In the genomic region with DNA sequence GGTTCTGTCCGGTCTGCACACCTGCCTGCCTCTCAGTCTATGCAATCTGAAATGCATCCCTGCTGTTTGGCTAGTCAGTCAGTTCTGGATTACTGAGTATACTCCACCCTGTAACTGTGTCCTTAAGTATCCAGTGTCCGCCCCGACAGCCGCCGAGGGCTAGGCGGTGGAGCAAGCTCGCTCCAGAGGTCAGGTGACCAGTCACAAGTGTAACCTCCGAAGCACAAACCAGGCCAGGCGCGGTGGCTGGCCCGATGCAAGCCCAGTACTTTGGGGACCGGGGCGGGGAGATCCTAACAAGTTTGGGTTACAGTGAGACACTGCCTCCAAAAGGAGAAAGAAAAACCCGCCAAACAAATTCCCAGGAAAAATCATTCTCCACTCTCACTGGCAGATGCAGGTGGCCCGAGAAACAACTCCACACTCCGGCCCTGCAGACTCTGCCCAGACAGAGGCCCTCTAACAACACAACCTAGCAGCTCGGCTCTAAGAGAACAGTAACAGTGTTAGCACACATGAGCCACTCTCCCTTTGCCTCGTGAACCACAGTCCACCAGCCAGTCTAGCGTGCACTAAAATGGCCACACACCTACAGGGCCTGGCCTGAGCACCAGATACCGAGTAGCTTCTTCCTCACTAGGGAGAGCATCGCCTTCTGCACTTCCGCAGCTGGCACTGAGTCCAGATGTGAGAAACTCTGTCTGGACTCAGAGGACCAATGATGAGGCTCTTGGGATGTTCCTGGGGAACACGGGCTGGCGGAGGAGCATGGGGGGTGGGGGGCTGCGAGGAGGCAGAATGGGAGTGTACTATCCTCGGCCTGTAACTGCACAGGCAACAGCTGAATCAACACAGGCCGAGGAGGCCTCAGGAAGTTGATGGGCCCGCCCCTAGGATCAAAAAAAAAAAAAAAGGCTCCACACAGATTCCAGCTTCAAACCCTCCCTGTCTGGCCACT, we compare ENCODE assay signal across 8 mouse cellular contexts. TPM values are rescaled to one million over a fixed set of nuclear protein-coding genes. Genes with fewer than 3 reads are reported as not detected.
DNase-seq lines count a peak whose midpoint lies in the region; ATAC-seq and TF ChIP-seq lines count a peak whose summit lies in the region.

No protein-coding gene starts in this region.

- 64% methylated on average over 28 of the region's 28 CpGs for WGBS in hindbrain, embryonic 14.5 days
- 19% methylated on average over 28 of the region's 28 CpGs for WGBS in liver, adult 2 months
- 52% methylated on average over 28 of the region's 28 CpGs for WGBS in neural tube, embryonic 15.5 days

- peak overlapping the region; percentile 70 for H3K27ac ChIP-seq in hindbrain, embryonic 14.5 days
- peak overlapping the region; percentile 53 for H3K27ac ChIP-seq in liver, adult 2 months (replicated peaks; ENCODE audit: insufficient read depth, low read depth, low read length)
- H3K27ac ChIP-seq in neural tube, embryonic 15.5 days (replicated peaks): peak overlapping the region; percentile 92

- no peaks in the 10 kb centered on the region for H3K9me3 ChIP-seq in hindbrain, embryonic 14.5 days (ENCODE audit: control insufficient read depth, low read length)
- H3K9me3 ChIP-seq in neural tube, embryonic 15.5 days (replicated peaks): no peaks in the 10 kb centered on the region

- H3K9ac ChIP-seq in hindbrain, embryonic 14.5 days: no peak overlapping the region
- H3K9ac ChIP-seq in liver, adult 2 months (ENCODE audit: low read depth, low read length): peak overlapping the region; percentile 23
- no peak overlapping the region for H3K9ac ChIP-seq in neural tube, embryonic 15.5 days (replicated peaks)

- no peaks in the 10 kb centered on the region for H3K27me3 ChIP-seq in hindbrain, embryonic 14.5 days (ENCODE audit: control insufficient read depth, insufficient read depth, low read length)
- no peaks in the 10 kb centered on the region for H3K27me3 ChIP-seq in liver, adult 2 months (ENCODE audit: control insufficient read depth, insufficient read depth, low read length)
- H3K27me3 ChIP-seq in neural tube, embryonic 15.5 days (replicated peaks): no peaks in the 10 kb centered on the region

- H3K4me3 ChIP-seq in hindbrain, embryonic 14.5 days (replicated peaks; ENCODE audit: low read length): no peak overlapping the region
- H3K4me3 ChIP-seq in liver, adult 2 months (ENCODE audit: insufficient read depth, low read depth, low read length): no peak overlapping the region
- no peak overlapping the region for H3K4me3 ChIP-seq in neural tube, embryonic 15.5 days (replicated peaks)

- TF ChIP-seq CTCF in liver, adult 2 months (IDR thresholded peaks at IDR 0.05; ENCODE audit: low read depth, low read length): no peak

- peak; percentile 60 for DNase-seq in urinary bladder, postnatal 14 days (ENCODE audit: low spot score)
- no peak for DNase-seq in urinary bladder, adult 2 months (ENCODE audit: low spot score)
- peak; percentile 91 for DNase-seq in gastrocnemius, adult 18-20 months (ENCODE audit: low spot score)
- no peak for DNase-seq in hindbrain, embryonic 14.5 days (ENCODE audit: low spot score)
- DNase-seq in liver, adult 2 months (ENCODE audit: extremely low read depth, low read depth, low spot score): peak; percentile 81
- no peak for DNase-seq in spleen, postnatal 14 days (ENCODE audit: low spot score in 2 of 2)

- TF ChIP-seq POLR2A in liver, adult 2 months (IDR thresholded peaks at IDR 0.05; ENCODE audit: extremely low read depth, insufficient read depth, low read length): no peak

- H3K36me3 ChIP-seq in hindbrain, embryonic 14.5 days (replicated peaks; ENCODE audit: control insufficient read depth, insufficient read depth): no peaks in the 10 kb centered on the region
- H3K36me3 ChIP-seq in liver, adult 2 months (ENCODE audit: control insufficient read depth, insufficient read depth, low read length): no peaks in the 10 kb centered on the region
- H3K36me3 ChIP-seq in neural tube, embryonic 15.5 days: no peaks in the 10 kb centered on the region

- no peak overlapping the region for H3K4me2 ChIP-seq in hindbrain, embryonic 14.5 days (replicated peaks)
- H3K4me2 ChIP-seq in neural tube, embryonic 15.5 days: no peak overlapping the region

- H3K79me2 ChIP-seq in liver, adult 2 months (ENCODE audit: control insufficient read depth, insufficient read depth, low read length): peaks cover 2% of the 10 kb centered on the region; the same call in 1 of the 2 replicates

- ATAC-seq in hindbrain, embryonic 14.5 days (ENCODE audit: low FRiP score): no peak
- no peak for ATAC-seq in neural tube, embryonic 15.5 days (ENCODE audit: low FRiP score)
- no peak for ATAC-seq in erythroid progenitor cell, adult 5-6 weeks (replicated peaks; ENCODE audit: low FRiP score, poor library complexity, severe bottlenecking)

- peaks cover 65% of the 10 kb centered on the region for H3K4me1 ChIP-seq in hindbrain, embryonic 14.5 days (replicated peaks; ENCODE audit: control insufficient read depth, insufficient read depth, low read length)
- H3K4me1 ChIP-seq in liver, adult 2 months (ENCODE audit: control insufficient read depth, insufficient read depth, low read length): peaks cover 56% of the 10 kb centered on the region
- H3K4me1 ChIP-seq in neural tube, embryonic 15.5 days: peaks cover 80% of the 10 kb centered on the region

RNA-seq across cellular contexts. Expression of gene Tpcn1, which starts 25.2 kb away (rescaled TPM):
- 38.6 and 55.0 TPM in 2 replicates for polyA plus RNA-seq in urinary bladder, adult 2 months (2012; rRNA removed)
- total RNA-seq in gastrocnemius, adult 18-20 months (2021): 10 to 100 TPM; 38.9 to 42.9 TPM
- polyA plus RNA-seq in hindbrain, embryonic 14.5 days (2014; fragmentation: Nextera tagmentation; extraction: Ambion mirVana): 13.4 and 15.7 TPM in 2 replicates
- total RNA-seq in liver, adult 2 months (2014; rRNA removed): 7.6 and 11.5 TPM in 2 replicates
- polyA plus RNA-seq in liver, adult 2 months (2012; rRNA removed): 51.9 and 78.1 TPM in 2 replicates
- 20.9 and 21.7 TPM in 2 replicates for polyA plus RNA-seq in neural tube, embryonic 15.5 days (2015; fragmentation: Nextera tagmentation; extraction: Ambion mirVana)
- total RNA-seq in erythroid progenitor cell, adult 5-6 weeks (2015; ENCODE audit: low replicate concordance): 107 and 136 TPM in 2 replicates
- total RNA-seq in erythroid progenitor cell, adult 5-6 weeks (2017; ENCODE audit: low replicate concordance): 57.0 and 72.9 TPM in 2 replicates

RNA-seq across cellular contexts. Expression of gene Iqcd, which starts 25.6 kb away (rescaled TPM):
- 1.6 and 1.8 TPM in 2 replicates for polyA plus RNA-seq in urinary bladder, adult 2 months (2012; rRNA removed)
- not detected for total RNA-seq in gastrocnemius, adult 18-20 months (2021)
- 1.5 and 1.9 TPM in 2 replicates for polyA plus RNA-seq in hindbrain, embryonic 14.5 days (2014; fragmentation: Nextera tagmentation; extraction: Ambion mirVana)
- 0.09 TPM in 1 of 2 replicates, not detected in the other for total RNA-seq in liver, adult 2 months (2014; rRNA removed)
- 0.15 and 0.22 TPM in 2 replicates for polyA plus RNA-seq in liver, adult 2 months (2012; rRNA removed)
- polyA plus RNA-seq in neural tube, embryonic 15.5 days (2015; fragmentation: Nextera tagmentation; extraction: Ambion mirVana): 1.3 and 1.5 TPM in 2 replicates
- 2.5 TPM in 1 of 2 replicates, not detected in the other for total RNA-seq in erythroid progenitor cell, adult 5-6 weeks (2015; ENCODE audit: low replicate concordance)
- total RNA-seq in erythroid progenitor cell, adult 5-6 weeks (2017; ENCODE audit: low replicate concordance): 3.1 and 3.3 TPM in 2 replicates

RNA-seq across cellular contexts. Expression of gene Rita1, which starts 49.2 kb away (rescaled TPM):
- polyA plus RNA-seq in urinary bladder, adult 2 months (2012; rRNA removed): 11.0 and 12.9 TPM in 2 replicates
- 1 to 10 TPM; 7.0 to 7.5 TPM for total RNA-seq in gastrocnemius, adult 18-20 months (2021)
- polyA plus RNA-seq in hindbrain, embryonic 14.5 days (2014; fragmentation: Nextera tagmentation; extraction: Ambion mirVana): 20.1 and 20.6 TPM in 2 replicates
- total RNA-seq in liver, adult 2 months (2014; rRNA removed): 4.4 and 5.9 TPM in 2 replicates
- 9.1 and 10.5 TPM in 2 replicates for polyA plus RNA-seq in liver, adult 2 months (2012; rRNA removed)
- polyA plus RNA-seq in neural tube, embryonic 15.5 days (2015; fragmentation: Nextera tagmentation; extraction: Ambion mirVana): 29.4 and 34.0 TPM in 2 replicates
- total RNA-seq in erythroid progenitor cell, adult 5-6 weeks (2015; ENCODE audit: low replicate concordance): 0.72 TPM in 1 of 2 replicates, not detected in the other
- 3.9 TPM in 1 of 2 replicates, not detected in the other for total RNA-seq in erythroid progenitor cell, adult 5-6 weeks (2017; ENCODE audit: low replicate concordance)

RNA-seq across cellular contexts. Expression of gene Ddx54, which starts 49.3 kb away (rescaled TPM):
- 25.7 and 26.2 TPM in 2 replicates for polyA plus RNA-seq in urinary bladder, adult 2 months (2012; rRNA removed)
- total RNA-seq in gastrocnemius, adult 18-20 months (2021): 10 to 100 TPM; 15.8 to 15.9 TPM
- 27.8 and 29.8 TPM in 2 replicates for polyA plus RNA-seq in hindbrain, embryonic 14.5 days (2014; fragmentation: Nextera tagmentation; extraction: Ambion mirVana)
- 15.2 and 19.8 TPM in 2 replicates for total RNA-seq in liver, adult 2 months (2014; rRNA removed)
- 24.2 and 24.6 TPM in 2 replicates for polyA plus RNA-seq in liver, adult 2 months (2012; rRNA removed)
- polyA plus RNA-seq in neural tube, embryonic 15.5 days (2015; fragmentation: Nextera tagmentation; extraction: Ambion mirVana): 35.7 and 42.0 TPM in 2 replicates
- 1.1 and 1.3 TPM in 2 replicates for total RNA-seq in erythroid progenitor cell, adult 5-6 weeks (2015; ENCODE audit: low replicate concordance)
- total RNA-seq in erythroid progenitor cell, adult 5-6 weeks (2017; ENCODE audit: low replicate concordance): 6.4 and 8.1 TPM in 2 replicates

RNA-seq across cellular contexts. Expression of gene Slc8b1, which starts 52.3 kb away (rescaled TPM):
- 28.8 and 30.9 TPM in 2 replicates for polyA plus RNA-seq in urinary bladder, adult 2 months (2012; rRNA removed)
- total RNA-seq in gastrocnemius, adult 18-20 months (2021): 1 to 10 TPM; 8.5 to 8.6 TPM
- polyA plus RNA-seq in hindbrain, embryonic 14.5 days (2014; fragmentation: Nextera tagmentation; extraction: Ambion mirVana): 1.3 and 1.4 TPM in 2 replicates
- total RNA-seq in liver, adult 2 months (2014; rRNA removed): 40.6 and 78.9 TPM in 2 replicates
- 47.6 and 52.4 TPM in 2 replicates for polyA plus RNA-seq in liver, adult 2 months (2012; rRNA removed)
- 2.8 and 4.4 TPM in 2 replicates for polyA plus RNA-seq in neural tube, embryonic 15.5 days (2015; fragmentation: Nextera tagmentation; extraction: Ambion mirVana)
- 3.4 and 5.0 TPM in 2 replicates for total RNA-seq in erythroid progenitor cell, adult 5-6 weeks (2015; ENCODE audit: low replicate concordance)
- 3.0 and 6.7 TPM in 2 replicates for total RNA-seq in erythroid progenitor cell, adult 5-6 weeks (2017; ENCODE audit: low replicate concordance)

Comparison
In these comparisons a context has a peak if more than half of its experiments do, and no peak if none do; other contexts are left out.
1. DNase-seq: peak in urinary bladder, postnatal 14 days (single experiment), gastrocnemius, adult 18-20 months (single experiment) and liver, adult 2 months (single experiment); none in urinary bladder, adult 2 months (single experiment), hindbrain, embryonic 14.5 days (single experiment) and spleen, postnatal 14 days (0 of 2).
2. Peak in every context shown above with its lines, with median percentiles within 50 percentile points of each other: H3K27ac ChIP-seq.